Mouse (Mus musculus) frontal cortex, adult 2 months (tissue): ENCODE measurements at regions not wholly inside any gene's neighbourhood (a gene's known extent, or its start where the extent isn't known, plus 50 kb on each side); places are given as distances from the start of the nearest gene placed in this dataset.
"Not testable (repeated sequence)": the region's sequence is repeated elsewhere in the genome, so short reads cannot be mapped to it uniquely, and the experiment has no call there.

ENCODE experiments used
- DNase-seq, 2 experiments: peaks; one replicate each; pipeline ENCODE4 v3.0.0; 2022; ENCODE audit warnings: low spot score in 1 of 2; ENCODE audit errors: extremely low spot score in 1 of 2

GRCm38 (mm10) chr5:13654173-13654572 lies 137.2 kb upstream of the Speer3 start:
- no peak for DNase-seq

- DNase-seq, result not testable (repeated sequence)
Measured at GRCm38 (mm10) chr5:13658301-13658700, 133.1 kb upstream of the Speer3 start.

- no peak for DNase-seq
Measured at GRCm38 (mm10) chr5:13659514-13659913, 131.9 kb upstream of the Speer3 start.

- peak; percentile 84 to 86 for DNase-seq
Measured at GRCm38 (mm10) chr5:13667444-13667843, 124.0 kb upstream of the Speer3 start.

GRCm38 (mm10) chr5:13668840-13669239 lies 122.6 kb upstream of the Speer3 start:
- no peak for DNase-seq

- no peak for DNase-seq
Measured at GRCm38 (mm10) chr5:13690929-13691806, 100.3 kb upstream of the Speer3 start.

GRCm38 (mm10) chr5:13694847-13695246 lies 96.6 kb upstream of the Speer3 start:
- no peak for DNase-seq
